Mouse (Mus musculus) midbrain, embryonic 15.5 days (tissue): Measurements from ENCODE around the gene Ints11. TPM values are rescaled to one million over a fixed set of nuclear protein-coding genes. Genes with fewer than 3 reads are reported as not detected.

Source experiments
- ATAC-seq: fragments of 200-750 bp; cut with Nextera tagmentation; replicated peaks from 2 replicates; pipeline ENCODE4 v1.8.0; 2017; ENCODE audit warnings: moderate TSS enrichment
- H3K27ac ChIP-seq: fragments of 300-500 bp; sonication (generic); 2 replicates; pipeline ENCODE4 v1.5.1; 2015; ENCODE audit warnings: mild to moderate bottlenecking, inconsistent platforms
- H3K27me3 ChIP-seq: fragments of 300-500 bp; sonication (generic); replicated peaks from 2 replicates; pipeline ENCODE4 v1.6.1; 2015; ENCODE audit warnings: inconsistent platforms
- H3K36me3 ChIP-seq: fragments of 300-500 bp; sonication (generic); replicated peaks from 2 replicates; pipeline ENCODE4 v1.6.1; 2015; ENCODE audit warnings: inconsistent platforms
- H3K4me1 ChIP-seq: fragments of 300-500 bp; sonication (generic); 2 replicates; pipeline ENCODE4 v1.6.1; 2015; ENCODE audit warnings: inconsistent platforms
- H3K4me2 ChIP-seq: fragments of 300-500 bp; sonication (generic); 2 replicates; pipeline ENCODE4 v1.6.1; 2015; ENCODE audit warnings: inconsistent platforms, mild to moderate bottlenecking, moderate library complexity
- H3K4me3 ChIP-seq: fragments of 300-500 bp; sonication (generic); 2 replicates; pipeline ENCODE4 v1.5.1; 2015; ENCODE audit warnings: mild to moderate bottlenecking, inconsistent platforms
- H3K9ac ChIP-seq: fragments of 300-500 bp; sonication (generic); 2 replicates; pipeline ENCODE4 v1.6.1; 2015; ENCODE audit warnings: mild to moderate bottlenecking, inconsistent platforms
- H3K9me3 ChIP-seq: fragments of 300-500 bp; sonication (generic); 2 replicates; pipeline ENCODE4 v1.6.1; 2016; ENCODE audit warnings: inconsistent platforms
- WGBS: fragments of 180-500 bp; shearing (Covaris S2); methylation state at CpG from one replicate; pipeline ENCODE4 v1.1.7; 2015; ENCODE audit warnings: mixed read lengths; 5-methylcytosine and 5-hydroxymethylcytosine counted together
- polyA plus RNA-seq: library from polyadenylated mRNA; unstranded; fragments of >200 nt; fragmentation: Nextera tagmentation; extraction: Ambion mirVana; gene quantifications from 2 replicates; pipeline ENCODE4 v1.2.1, GENCODE M21; 2015

The Ints11 gene
- polyA plus RNA-seq, 1 experiment from 2014 or later = 80.6 TPM

GRCm38 (mm10) chr4:155883587-155883986 is 14.2 kb downstream of the Ints11 start:
- H3K4me1 ChIP-seq = no peaks in the 10 kb centered on the region
- no peak overlapping the region for H3K9ac ChIP-seq
- ATAC-seq = no peak
- no peak overlapping the region for H3K27ac ChIP-seq
- no peak overlapping the region for H3K4me2 ChIP-seq
- no peaks in the 10 kb centered on the region for H3K27me3 ChIP-seq
- H3K9me3 ChIP-seq = no peaks in the 10 kb centered on the region
- H3K4me3 ChIP-seq = no peak overlapping the region
- H3K36me3 ChIP-seq = peaks cover 36% of the 10 kb centered on the region
- WGBS = 88% methylated on average over 3 of the region's 3 CpGs

- no peak overlapping the region for H3K27ac ChIP-seq
- no peak overlapping the region for H3K4me2 ChIP-seq
- no peaks in the 10 kb centered on the region for H3K27me3 ChIP-seq
- no peak for ATAC-seq
- H3K9me3 ChIP-seq = no peaks in the 10 kb centered on the region
- H3K36me3 ChIP-seq = peaks cover 38% of the 10 kb centered on the region
- no peak overlapping the region for H3K4me3 ChIP-seq
- H3K9ac ChIP-seq = no peak overlapping the region
- 94% methylated on average over 5 of the region's 5 CpGs for WGBS
- peaks cover 12% of the 10 kb centered on the region for H3K4me1 ChIP-seq
Observed at GRCm38 (mm10) chr4:155886330-155886729, 17.0 kb downstream of the Ints11 start.

GRCm38 (mm10) chr4:155887674-155888073 is 18.3 kb downstream of the Ints11 start:
- H3K27ac ChIP-seq = no peak overlapping the region
- peaks cover 38% of the 10 kb centered on the region for H3K36me3 ChIP-seq
- 88% methylated on average over 10 of the region's 10 CpGs for WGBS
- no peaks in the 10 kb centered on the region for H3K27me3 ChIP-seq
- no peak overlapping the region for H3K4me3 ChIP-seq
- ATAC-seq = no peak
- H3K9ac ChIP-seq = no peak overlapping the region
- peaks cover 12% of the 10 kb centered on the region for H3K4me1 ChIP-seq
- no peak overlapping the region for H3K4me2 ChIP-seq
- no peaks in the 10 kb centered on the region for H3K9me3 ChIP-seq

- no peak overlapping the region for H3K4me2 ChIP-seq
- H3K27ac ChIP-seq = no peak overlapping the region
- no peak overlapping the region for H3K4me3 ChIP-seq
- no peaks in the 10 kb centered on the region for H3K27me3 ChIP-seq
- H3K4me1 ChIP-seq = peaks cover 14% of the 10 kb centered on the region
- WGBS = 96% methylated on average over 9 of the region's 9 CpGs
- no peaks in the 10 kb centered on the region for H3K9me3 ChIP-seq
- no peak overlapping the region for H3K9ac ChIP-seq
- no peak for ATAC-seq
- H3K36me3 ChIP-seq = peaks cover 38% of the 10 kb centered on the region
Observed at GRCm38 (mm10) chr4:155888181-155888580, 18.8 kb downstream of the Ints11 start.

GRCm38 (mm10) chr4:155889316-155889715 is 20.0 kb downstream of the Ints11 start:
- H3K27ac ChIP-seq = no peak overlapping the region
- no peaks in the 10 kb centered on the region for H3K27me3 ChIP-seq
- 89% methylated on average over 5 of the region's 5 CpGs for WGBS
- peaks cover 26% of the 10 kb centered on the region for H3K4me1 ChIP-seq
- no peak for ATAC-seq
- H3K9me3 ChIP-seq = no peaks in the 10 kb centered on the region
- H3K4me2 ChIP-seq = no peak overlapping the region
- no peak overlapping the region for H3K9ac ChIP-seq
- H3K36me3 ChIP-seq = peaks cover 38% of the 10 kb centered on the region
- H3K4me3 ChIP-seq = no peak overlapping the region

- Histone ChIP-seq H3K27ac (peak overlapping the region; percentile 100), H3K27me3 (no peaks in the 10 kb centered on the region), H3K36me3 (peaks cover 29% of the 10 kb centered on the region), H3K9ac (peak overlapping the region; percentile 72), H3K4me1 (peaks cover 43% of the 10 kb centered on the region), H3K9me3 (no peaks in the 10 kb centered on the region), H3K4me2 (peak overlapping the region; percentile 97), H3K4me3 (peak overlapping the region; percentile 98)
- under 1% methylated on average over 34 of the region's 34 CpGs for WGBS
- no peak; the same call in 1 of the 2 replicates for ATAC-seq
Observed at GRCm38 (mm10) chr4:155891011-155891471, 21.7 kb downstream of the Ints11 start.

GRCm38 (mm10) chr4:155891551-155892001 is 22.2 kb downstream of the Ints11 start, which contains the start of the genes Pusl1 and Acap3:
Gene Pusl1 (minus strand): TSS chr4:155891781.
Gene Acap3 (plus strand): TSS chr4:155891822.
- H3K4me1 ChIP-seq = peaks cover 43% of the 10 kb centered on the region
- peak within 1 kb of the TSS; percentile 97 for H3K4me2 ChIP-seq
- peak within 1 kb of the TSS; percentile 100 for H3K27ac ChIP-seq
- H3K9me3 ChIP-seq = no peaks in the 10 kb centered on the region
- H3K27me3 ChIP-seq = no peaks in the 10 kb centered on the region
- H3K9ac ChIP-seq = peak within 1 kb of the TSS; percentile 98
- H3K36me3 ChIP-seq = peaks cover 28% of the 10 kb centered on the region
- peak within 1 kb of the TSS; percentile 98 for H3K4me3 ChIP-seq
- under 1% methylated on average over 52 of the region's 52 CpGs for WGBS
- peak; percentile 88 for ATAC-seq

GRCm38 (mm10) chr4:155892017-155892416 is 22.7 kb downstream of the Ints11 start:
- peak; percentile 93 for ATAC-seq
- H3K4me1 ChIP-seq = peaks cover 43% of the 10 kb centered on the region
- under 1% methylated on average over 56 of the region's 56 CpGs for whole genome bisulfite sequencing
- H3K4me2 ChIP-seq = peak overlapping the region; percentile 97
- H3K9ac ChIP-seq = peak overlapping the region; percentile 98
- peak overlapping the region; percentile 100 for H3K27ac ChIP-seq
- no peaks in the 10 kb centered on the region for H3K27me3 ChIP-seq
- H3K9me3 ChIP-seq = no peaks in the 10 kb centered on the region
- H3K4me3 ChIP-seq = peak overlapping the region; percentile 98
- H3K36me3 ChIP-seq = peaks cover 28% of the 10 kb centered on the region

GRCm38 (mm10) chr4:155892438-155893211 is 23.3 kb downstream of the Ints11 start:
- H3K27me3 ChIP-seq = no peaks in the 10 kb centered on the region
- H3K9me3 ChIP-seq = no peaks in the 10 kb centered on the region
- peaks cover 23% of the 10 kb centered on the region for H3K36me3 ChIP-seq
- H3K4me2 ChIP-seq = peak overlapping the region; percentile 97
- H3K4me1 ChIP-seq = peaks cover 43% of the 10 kb centered on the region
- peak overlapping the region; percentile 98 for H3K4me3 ChIP-seq
- H3K9ac ChIP-seq = peak overlapping the region; percentile 98
- ATAC-seq = peak; percentile 53
- 5% methylated on average over 37 of the region's 37 CpGs for WGBS
- peak overlapping the region; percentile 100 for H3K27ac ChIP-seq

- H3K9me3 ChIP-seq = no peaks in the 10 kb centered on the region
- H3K4me3 ChIP-seq = peak overlapping the region; percentile 98
- H3K36me3 ChIP-seq = peaks cover 20% of the 10 kb centered on the region
- H3K27me3 ChIP-seq = no peaks in the 10 kb centered on the region
- no peak overlapping the region for H3K27ac ChIP-seq
- no peak for ATAC-seq
- 62% methylated on average over 8 of the region's 8 CpGs for WGBS
- peak overlapping the region; percentile 98 for H3K9ac ChIP-seq
- H3K4me2 ChIP-seq = peak overlapping the region; percentile 97
- H3K4me1 ChIP-seq = peaks cover 43% of the 10 kb centered on the region
Observed at GRCm38 (mm10) chr4:155893212-155893690, 23.9 kb downstream of the Ints11 start.

GRCm38 (mm10) chr4:155894311-155894881 is 25.1 kb downstream of the Ints11 start:
- no peak for ATAC-seq
- peak overlapping the region; percentile 97 for H3K4me2 ChIP-seq
- no peaks in the 10 kb centered on the region for H3K9me3 ChIP-seq
- H3K27me3 ChIP-seq = no peaks in the 10 kb centered on the region
- 40% methylated on average over 8 of the region's 8 CpGs for WGBS
- H3K36me3 ChIP-seq = peaks cover 20% of the 10 kb centered on the region
- H3K9ac ChIP-seq = peak overlapping the region; percentile 98; the same call in 1 of the 2 replicates
- H3K4me1 ChIP-seq = peaks cover 43% of the 10 kb centered on the region
- 0 out of 2 replicates have a peak overlapping the region, but pooled peaks have one; percentile 26 for H3K27ac ChIP-seq
- peak overlapping the region; percentile 98 for H3K4me3 ChIP-seq

- H3K9me3 ChIP-seq = no peaks in the 10 kb centered on the region
- 27% methylated on average over 6 of the region's 6 CpGs for WGBS
- H3K27me3 ChIP-seq = no peaks in the 10 kb centered on the region
- ATAC-seq = no peak
- H3K36me3 ChIP-seq = peaks cover 29% of the 10 kb centered on the region
- H3K27ac ChIP-seq = peak overlapping the region; percentile 26; the same call in 1 of the 2 replicates
- peak overlapping the region; percentile 97 for H3K4me2 ChIP-seq
- H3K4me1 ChIP-seq = peaks cover 39% of the 10 kb centered on the region
- H3K9ac ChIP-seq = 0 out of 2 replicates have a peak overlapping the region, but pooled peaks have one; percentile 98
- peak overlapping the region; percentile 98 for H3K4me3 ChIP-seq
Observed at GRCm38 (mm10) chr4:155895216-155895615, 25.9 kb downstream of the Ints11 start.
